Mouse (Mus musculus) layer of hippocampus, postnatal 25 days (tissue): ENCODE results near the gene Chd2. TPM values are rescaled to one million over a fixed set of nuclear protein-coding genes. Genes with fewer than 3 reads are reported as not detected.

Experiments
- DNase-seq, 2 experiments: peaks; one replicate each; pipeline ENCODE4 v3.0.0; 2022; ENCODE audit warnings: mixed read lengths in 2 of 2, low spot score in 1 of 2; ENCODE audit errors: extremely low spot score in 1 of 2
- total RNA-seq, 2 experiments: library from RNA; stranded (reverse); gene quantifications; 2 replicates each; pipeline ENCODE4 v1.2.3; 2021

The Chd2 gene
- total RNA-seq, 2 experiments from 2014 or later = 44.2 to 53.1 TPM

DNA sequence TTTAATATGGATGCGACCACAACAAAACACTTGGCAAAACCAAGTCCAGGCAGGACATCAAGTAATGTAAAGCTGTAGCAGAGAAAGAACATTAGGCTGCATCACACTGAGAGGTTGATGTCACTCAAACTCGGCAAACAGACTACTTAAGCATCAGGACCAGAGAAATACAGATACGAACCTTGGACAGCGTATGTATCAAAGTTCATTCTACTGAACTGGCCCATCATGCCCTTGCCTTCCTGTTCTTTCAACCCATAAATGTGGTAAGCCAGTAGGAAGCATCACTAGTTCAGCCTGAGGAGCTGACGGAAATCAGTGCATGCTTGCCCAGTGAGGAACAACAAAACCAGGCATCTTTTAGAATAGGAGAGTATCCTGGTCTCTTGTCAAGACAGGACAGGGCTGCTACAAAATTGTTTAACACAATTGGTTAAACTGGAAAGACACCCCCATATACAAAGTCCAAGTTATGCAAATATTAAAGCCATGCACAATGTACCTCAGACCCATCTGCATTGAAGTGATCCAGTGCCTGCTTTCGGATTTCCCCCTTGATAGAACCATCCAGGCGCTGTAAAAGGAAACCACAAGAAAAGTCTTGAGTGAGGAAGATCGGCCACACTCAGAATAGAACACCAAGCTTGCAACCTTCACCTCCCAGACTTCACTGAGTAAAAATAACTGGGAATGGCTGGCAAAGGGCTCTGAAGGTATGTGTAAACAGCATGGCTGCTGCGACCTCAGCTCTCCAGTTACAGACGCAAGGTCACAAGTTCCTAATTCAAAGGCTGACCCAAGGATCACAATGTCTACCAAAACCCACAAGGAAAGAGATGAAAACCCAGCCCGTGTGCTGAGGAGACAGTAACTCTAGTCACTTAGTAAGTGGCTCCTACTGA lies 63.2 kb downstream of the Chd2 start:
- no peak for DNase-seq

- no peak for DNase-seq
Measured at GRCm38 (mm10) chr7:73467741-73468140, 73.9 kb downstream of the Chd2 start.

- no peak for DNase-seq
Measured at GRCm38 (mm10) chr7:73463546-73463945, 78.1 kb downstream of the Chd2 start.

DNA sequence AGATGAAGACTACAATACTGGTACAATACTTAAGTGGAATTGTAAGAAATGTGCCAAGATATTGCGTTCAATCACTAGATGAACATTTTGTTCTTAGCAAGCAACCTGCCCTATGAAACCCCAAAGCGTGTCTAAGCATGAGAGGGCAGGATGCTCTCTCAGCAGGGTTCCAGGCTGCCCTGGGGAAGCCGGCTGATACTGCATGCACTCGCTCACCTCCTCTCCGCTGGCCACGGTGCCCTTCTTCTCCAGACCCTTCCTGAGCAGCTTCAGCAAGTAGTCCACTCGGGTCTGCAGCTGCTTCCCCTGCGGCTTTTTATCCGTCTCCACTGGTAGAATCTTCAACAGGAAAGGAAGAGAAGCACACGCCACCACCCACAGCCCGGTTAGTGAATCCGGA lies 87.5 kb downstream of the Chd2 start:
- DNase-seq = no peak

- DNase-seq = no peak
Measured at GRCm38 (mm10) chr7:73452187-73452808, 89.3 kb downstream of the Chd2 start.

- DNase-seq = no peak
Measured at GRCm38 (mm10) chr7:73451594-73451993, 90.0 kb downstream of the Chd2 start.

DNA sequence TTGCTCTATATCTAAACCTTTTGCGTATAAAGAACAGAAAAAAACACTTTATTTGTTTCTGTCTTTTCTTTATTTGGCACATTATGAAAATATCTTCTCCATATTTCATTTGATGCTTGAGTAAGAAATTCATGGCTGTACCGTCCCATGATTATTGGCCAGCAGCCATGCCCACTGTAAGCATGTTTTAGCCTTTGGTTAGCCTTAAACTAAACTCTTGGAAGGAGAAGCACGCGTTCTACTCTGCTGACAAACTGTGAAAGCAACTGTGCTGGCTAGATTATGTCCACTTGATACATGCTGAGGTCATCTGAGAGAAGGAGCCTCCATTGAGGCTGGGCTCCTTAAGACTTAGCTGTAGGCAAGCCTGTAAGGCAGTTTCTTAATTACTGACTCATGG lies 99.4 kb downstream of the Chd2 start:
- DNase-seq = no peak

DNA sequence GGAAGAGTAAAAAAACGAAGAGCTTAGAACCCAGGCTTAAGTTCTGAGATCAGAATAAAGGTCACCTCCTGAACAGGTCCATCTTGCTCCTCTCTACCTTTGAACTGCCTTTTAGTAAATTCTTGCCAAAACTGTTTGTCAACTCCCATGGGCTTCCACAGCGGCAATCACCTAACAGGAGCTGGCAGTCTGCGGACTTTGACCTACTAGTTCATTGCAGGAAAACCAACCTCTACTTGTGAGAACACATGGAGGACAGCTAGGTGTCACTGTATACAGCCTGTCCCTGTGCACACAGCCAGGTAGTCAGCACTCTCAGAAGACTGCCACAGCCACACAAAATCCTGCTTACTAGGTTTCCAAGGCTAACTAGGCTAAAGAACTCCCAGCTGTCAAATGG lies 99.8 kb downstream of the Chd2 start:
- no peak for DNase-seq

GRCm38 (mm10) chr7:73435685-73436084 lies 105.9 kb downstream of the Chd2 start:
- DNase-seq = peak in 1 of 2 experiments; percentile 43

GRCm38 (mm10) chr7:73434336-73434677 lies 107.3 kb downstream of the Chd2 start:
- no peak for DNase-seq

DNA sequence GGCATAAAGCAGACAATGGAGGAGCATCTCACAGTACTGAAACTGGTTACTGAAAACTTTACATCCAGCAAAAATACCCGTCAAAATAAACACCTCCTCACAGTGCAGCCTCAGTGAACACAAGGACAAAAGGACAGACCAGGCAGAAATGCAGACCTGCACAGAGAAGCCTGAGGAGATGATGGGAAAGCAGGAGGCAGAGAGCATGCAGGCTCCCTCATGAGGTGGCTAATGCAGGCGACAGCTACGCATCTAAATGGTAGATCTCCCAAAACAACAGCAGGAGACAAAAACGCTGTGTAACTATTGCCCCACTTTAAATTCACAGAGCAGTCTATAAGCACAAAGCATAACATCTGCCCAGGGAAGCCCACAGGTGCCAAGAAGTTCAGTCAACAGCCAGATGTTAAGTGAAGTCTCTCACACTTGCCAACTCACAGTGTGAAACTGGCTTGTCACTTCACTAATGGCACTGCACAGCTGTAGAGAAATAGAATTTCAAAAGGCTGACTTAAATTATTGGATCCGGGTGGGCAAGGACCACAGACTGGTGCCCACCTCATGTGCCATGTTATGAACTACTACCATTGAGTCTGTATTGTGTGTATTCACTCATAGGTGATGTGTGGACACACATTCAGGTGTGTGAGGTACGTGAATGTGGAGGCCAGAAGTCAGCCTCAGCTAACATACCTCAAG lies 107.8 kb downstream of the Chd2 start:
- DNase-seq = no peak

GRCm38 (mm10) chr7:73428525-73428924 lies 113.1 kb downstream of the Chd2 start:
- DNase-seq = no peak

DNA sequence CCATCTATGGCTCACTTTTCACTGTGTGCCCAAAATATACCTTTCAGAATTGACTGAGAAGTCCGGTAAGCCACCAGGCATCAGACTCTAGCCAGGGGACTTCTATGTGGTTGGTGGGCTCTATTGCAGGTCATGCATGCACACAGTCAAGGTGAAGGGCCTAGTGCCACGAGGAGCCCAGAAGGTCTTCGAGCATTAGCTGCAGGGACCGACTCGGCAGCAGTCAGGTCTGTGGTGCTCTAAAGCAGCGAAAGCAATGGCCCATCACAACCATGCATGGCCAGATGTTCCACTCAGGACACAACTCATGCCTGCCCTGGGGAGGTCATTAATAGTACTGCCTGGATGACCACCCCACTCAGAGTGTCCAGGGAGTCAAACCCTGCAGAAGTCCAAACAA lies 113.8 kb downstream of the Chd2 start:
- DNase-seq = no peak

DNA sequence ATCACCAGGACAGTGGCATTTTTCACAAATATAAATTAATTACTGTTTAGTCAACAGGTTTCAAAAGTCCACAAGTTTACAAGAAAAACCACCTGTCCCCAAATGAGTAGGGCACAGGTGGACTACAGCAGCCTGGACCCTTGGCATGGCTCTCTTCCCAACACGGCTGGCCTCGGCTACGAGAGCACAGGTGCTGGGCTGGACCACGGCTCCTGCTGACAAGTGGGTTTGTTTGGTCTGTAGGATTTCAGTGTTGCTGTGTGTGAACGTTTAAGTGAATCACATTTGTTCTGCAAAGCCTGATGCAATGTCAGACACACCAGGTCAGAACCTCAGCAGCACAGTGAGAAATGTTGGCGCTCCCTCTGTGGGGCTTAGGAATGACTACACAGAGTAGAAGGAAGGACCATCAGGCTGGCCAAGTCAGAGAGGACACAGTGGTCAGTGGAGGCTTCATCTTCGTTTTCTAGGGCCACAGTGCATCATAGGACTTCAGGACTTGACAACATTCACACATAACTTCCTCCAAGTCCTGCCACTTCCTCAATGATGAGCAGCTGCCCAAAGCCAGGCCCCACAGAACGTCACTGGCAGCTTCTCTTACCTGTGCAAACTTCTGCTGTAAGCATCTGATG lies 114.8 kb downstream of the Chd2 start:
- no peak for DNase-seq

GRCm38 (mm10) chr7:73426235-73426634 lies 115.4 kb downstream of the Chd2 start:
- DNase-seq = no peak

DNA sequence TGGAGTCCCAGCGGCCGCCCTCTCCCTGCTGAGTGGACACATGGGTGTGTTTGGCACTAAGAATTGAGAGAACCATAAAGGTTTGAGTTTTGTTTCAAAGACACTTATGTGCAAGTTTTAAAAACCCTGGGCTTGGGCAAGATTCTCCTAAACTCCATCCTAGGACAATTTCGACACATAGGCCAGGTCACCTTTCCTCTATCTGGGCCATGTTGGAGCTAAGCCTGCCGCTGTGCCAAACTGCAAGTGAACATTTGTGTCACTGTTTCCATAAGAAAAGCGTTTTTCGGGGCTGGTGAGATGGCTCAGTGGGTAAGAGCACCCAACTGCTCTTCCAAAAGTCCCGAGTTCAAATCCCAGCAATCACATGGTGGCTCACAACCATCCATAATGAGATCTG lies 116.2 kb downstream of the Chd2 start:
- DNase-seq = no peak

- DNase-seq = no peak
Measured at GRCm38 (mm10) chr7:73424705-73425104, 116.9 kb downstream of the Chd2 start.

DNA sequence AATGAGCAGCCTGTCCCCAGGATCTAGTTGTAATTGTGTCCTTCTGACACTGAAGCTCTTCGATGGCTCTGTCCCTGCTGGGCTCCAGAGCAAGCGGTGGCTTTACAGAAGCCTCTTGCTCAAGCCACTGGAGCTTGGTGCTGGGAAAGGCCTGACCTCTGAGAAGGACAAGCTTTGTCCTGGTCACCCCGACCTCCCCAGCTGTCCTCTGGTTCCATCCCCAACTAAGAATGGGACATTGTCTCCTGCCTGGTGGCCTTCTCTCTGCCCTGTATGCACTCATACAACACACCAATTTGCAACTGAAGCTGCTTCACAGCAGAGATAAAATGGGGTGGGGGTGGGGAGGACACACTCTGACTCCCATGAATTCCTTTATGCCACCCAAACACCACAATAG lies 117.4 kb downstream of the Chd2 start:
- no peak for DNase-seq

DNA sequence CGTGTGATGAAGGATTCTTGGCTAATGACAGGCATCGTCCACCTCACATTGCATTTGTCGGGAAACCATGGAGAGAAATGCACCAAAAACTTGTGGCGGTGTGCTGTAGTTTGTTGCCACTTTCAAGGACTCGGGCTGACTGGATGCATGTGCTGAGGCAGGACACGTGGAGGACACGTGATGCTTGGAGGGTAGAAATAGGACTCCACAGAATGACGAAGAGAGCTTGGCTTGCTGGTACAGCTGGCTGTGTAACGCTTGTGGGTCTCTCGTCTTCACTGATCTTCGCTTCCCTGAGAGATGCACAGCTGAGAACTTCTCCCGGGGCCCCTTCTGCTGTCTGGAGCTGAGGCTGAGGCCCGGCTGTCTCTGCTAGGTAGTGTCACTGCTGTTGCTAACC lies 118.4 kb downstream of the Chd2 start:
- no peak for DNase-seq

GRCm38 (mm10) chr7:73422223-73423113 lies 119.2 kb downstream of the Chd2 start:
- DNase-seq = peak; percentile 80 to 90
